Mouse (Mus musculus) hindbrain, postnatal 0 days (tissue): Measurements from ENCODE around the gene Smpdl3a. TPM values are rescaled to one million over a fixed set of nuclear protein-coding genes. Genes with fewer than 3 reads are reported as not detected.
A peak's percentile ranks its signal among the peaks of the same experiment; 100 is the strongest.

Experiments used
- ATAC-seq: fragments of 200-750 bp; cut with Nextera tagmentation; 2 replicates; pipeline ENCODE4 v1.8.0; 2017; ENCODE audit warnings: mild to moderate bottlenecking, moderate TSS enrichment, moderate library complexity
- DNase-seq: peaks from one replicate; pipeline ENCODE4 v3.0.0-alpha.2; 2015; ENCODE audit warnings: low spot score
- H3K27ac ChIP-seq: fragments of 300-500 bp; sonication (generic); 2 replicates; pipeline ENCODE4 v1.5.1; 2014; ENCODE audit warnings: mild to moderate bottlenecking
- H3K27me3 ChIP-seq: fragments of 300-500 bp; sonication (generic); 2 replicates; pipeline ENCODE4 v1.6.1; 2014; ENCODE audit warnings: low read length, mixed read lengths; ENCODE audit not compliant: insufficient read depth
- H3K36me3 ChIP-seq: fragments of 300-500 bp; sonication (generic); 2 replicates; pipeline ENCODE4 v1.6.1; 2014; ENCODE audit warnings: low read length, mixed read lengths; ENCODE audit not compliant: insufficient read depth
- H3K4me1 ChIP-seq: fragments of 300-500 bp; sonication (generic); 2 replicates; pipeline ENCODE4 v1.6.1; 2014; ENCODE audit warnings: antibody characterized with exemption, low read length, mixed read lengths; ENCODE audit not compliant: insufficient read depth
- H3K4me2 ChIP-seq: fragments of 300-500 bp; sonication (generic); 2 replicates; pipeline ENCODE4 v1.6.1; 2014; ENCODE audit warnings: low read depth, mild to moderate bottlenecking, low read length, moderate library complexity, mixed read lengths
- H3K4me3 ChIP-seq: fragments of 300-500 bp; sonication (generic); 2 replicates; pipeline ENCODE4 v1.5.1; 2014; ENCODE audit warnings: low read length
- H3K9ac ChIP-seq: fragments of 300-500 bp; sonication (generic); replicated peaks from 2 replicates; pipeline ENCODE4 v1.6.1; 2014; ENCODE audit warnings: mild to moderate bottlenecking, low read length, moderate library complexity, mixed read lengths
- H3K9me3 ChIP-seq: fragments of 300-500 bp; sonication (generic); 2 replicates; pipeline ENCODE4 v1.6.1; 2016; ENCODE audit warnings: low read length, mixed read lengths
- CTCF ChIP-seq: IDR thresholded peaks from 2 replicates; pipeline ENCODE4 v1.5.1; 2016; ENCODE audit warnings: antibody characterized with exemption, control low read depth, low read depth
- WGBS: fragments of 180-500 bp; shearing (Covaris S2); extraction: QIAGEN DNeasy Blood & Tissue Kit; methylation state at CpG from one replicate; pipeline ENCODE4 v1.1.7; 2014; 5-methylcytosine and 5-hydroxymethylcytosine counted together
- polyA plus RNA-seq: library from polyadenylated mRNA; unstranded; fragments of >200 nt; fragmentation: Nextera tagmentation; extraction: Ambion mirVana; gene quantifications from 2 replicates; pipeline ENCODE4 v1.2.1, GENCODE M21; 2015
- total RNA-seq: library from RNA; depleted of rRNA; stranded (reverse); fragments of >200 nt; gene quantifications from 2 replicates; pipeline ENCODE4 v1.2.3, GENCODE M21; 2014

Gene Smpdl3a
- total and polyA plus RNA-seq, 2 experiments from 2014 or later, result 40.0 to 45.2 TPM

DNA sequence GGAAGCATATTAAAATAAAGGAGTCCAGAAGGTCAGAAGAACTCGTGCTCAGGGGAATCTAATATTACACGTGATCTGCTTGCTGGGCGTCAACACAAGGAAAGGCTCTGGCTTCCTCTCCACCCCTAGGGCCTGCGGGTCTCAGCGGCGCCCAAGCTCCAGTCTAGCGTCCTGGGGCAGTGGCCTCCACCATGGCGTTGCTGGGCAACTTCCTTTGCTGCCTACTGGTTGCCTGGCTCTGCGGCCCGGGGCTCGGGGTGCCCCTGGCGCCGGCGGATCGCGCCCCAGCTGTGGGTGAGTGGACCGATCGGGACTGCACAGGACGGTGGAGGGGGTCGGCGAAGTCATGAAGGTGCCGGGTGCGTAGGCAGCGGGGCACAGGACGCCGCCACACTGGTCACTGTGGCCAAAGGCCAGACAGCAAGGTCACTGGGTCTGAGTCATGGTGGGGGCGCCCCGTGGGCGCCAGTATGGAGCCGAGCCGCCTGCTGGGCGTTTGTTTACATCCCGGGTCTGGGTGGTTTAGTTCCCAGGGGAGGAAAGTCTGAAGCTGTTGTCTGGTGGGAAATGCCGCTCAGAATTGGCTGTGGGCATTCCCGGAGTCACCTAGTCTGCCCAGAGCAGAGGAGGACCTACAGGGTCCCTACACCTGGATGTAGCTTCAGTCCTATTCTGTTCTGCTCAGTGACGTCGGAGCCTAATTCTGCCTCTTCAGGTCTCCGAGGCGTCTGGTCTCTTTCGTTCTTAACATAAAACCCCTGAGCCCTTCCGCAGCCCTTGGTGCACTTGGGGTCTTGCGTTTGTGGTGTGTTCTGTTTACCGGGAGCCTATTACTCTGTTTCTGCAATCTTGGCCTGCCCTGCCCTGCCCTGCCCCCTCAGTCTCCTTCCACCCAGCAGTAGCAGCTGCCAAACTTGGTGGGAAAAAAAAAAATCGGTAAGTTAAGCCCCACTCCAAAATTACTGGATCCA is 641 bp downstream of the Smpdl3a start:
- 1% methylated on average over 43 of the region's 44 CpGs for WGBS
- H3K9me3 ChIP-seq, result no peaks in the 10 kb centered on the region; the same call in 1 of the 2 replicates
- DNase-seq (peak; percentile 54), ATAC-seq (peak; percentile 84)
- no peaks in the 10 kb centered on the region for H3K27me3 ChIP-seq
- peak overlapping the region; percentile 75 for H3K9ac ChIP-seq
- peak overlapping the region; percentile 95 for H3K4me2 ChIP-seq
- H3K27ac ChIP-seq, result peak overlapping the region; percentile 79
- H3K4me1 ChIP-seq, result peaks cover 10% of the 10 kb centered on the region; the same call in 1 of the 2 replicates
- H3K4me3 ChIP-seq, result peak overlapping the region; percentile 59
- TF ChIP-seq CTCF, result 0 out of 2 replicates have a peak, but pooled peaks have one; percentile 4
- no peaks in the 10 kb centered on the region for H3K36me3 ChIP-seq

DNA sequence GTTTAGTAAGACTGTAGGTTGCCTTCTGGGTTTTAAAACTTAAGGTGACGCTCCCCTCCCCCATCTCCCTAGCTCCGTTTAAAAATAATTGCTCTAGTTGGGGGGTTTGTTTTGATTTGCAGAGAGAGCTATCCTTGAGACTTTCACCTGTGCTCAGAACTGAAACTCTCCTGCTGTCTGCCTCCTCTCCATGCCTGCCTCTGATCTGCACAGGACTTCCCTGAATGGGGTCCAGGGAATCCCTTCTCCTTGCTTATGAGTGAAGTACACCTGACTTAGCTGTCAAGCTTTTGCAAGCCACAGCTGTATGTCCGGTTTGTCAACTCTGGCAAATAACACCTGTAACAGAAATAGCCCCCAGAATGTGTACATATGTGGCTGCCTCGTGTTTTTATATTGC is 1.4 kb downstream of the Smpdl3a start:
- Histone ChIP-seq H3K9ac (0 out of 2 replicates have a peak overlapping the region, but pooled peaks have one; percentile 75), H3K27me3 (no peaks in the 10 kb centered on the region), H3K4me3 (peak overlapping the region; percentile 59), H3K36me3 (no peaks in the 10 kb centered on the region), H3K9me3 (no peaks in the 10 kb centered on the region; the same call in 1 of the 2 replicates), H3K4me2 (peak overlapping the region; percentile 95), H3K27ac (peak overlapping the region; percentile 79; the same call in 1 of the 2 replicates), H3K4me1 (peaks cover 10% of the 10 kb centered on the region; the same call in 1 of the 2 replicates)
- no peak for ATAC-seq
- no peak for TF ChIP-seq CTCF
- DNase-seq, result no peak
- 44% methylated on average over 4 of the region's 4 CpGs for WGBS

DNA sequence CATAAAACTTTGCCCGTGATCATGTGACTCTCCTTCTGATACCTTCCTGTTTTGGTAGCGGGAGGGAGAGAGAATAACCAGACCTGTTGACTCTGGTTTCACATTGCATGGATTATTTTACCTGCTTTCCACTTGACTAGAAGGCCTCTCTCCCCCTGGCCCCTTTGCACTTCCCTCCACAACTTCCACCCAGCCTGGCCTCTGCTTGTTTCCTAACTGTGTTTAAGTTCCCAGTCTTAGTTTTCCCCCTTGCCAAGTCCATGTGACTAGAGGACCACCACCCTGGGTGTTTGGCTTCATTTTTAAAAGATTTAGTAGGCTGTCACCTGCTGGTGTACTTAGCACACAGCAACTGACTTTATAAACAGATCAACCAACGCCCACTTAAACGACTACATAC is 1.9 kb downstream of the Smpdl3a start:
- 49% methylated on average over 4 of the region's 4 CpGs for WGBS
- peak overlapping the region; percentile 95; the same call in 1 of the 2 replicates for H3K4me2 ChIP-seq
- ATAC-seq, result peak; percentile 54; the same call in 1 of the 2 replicates

DNA sequence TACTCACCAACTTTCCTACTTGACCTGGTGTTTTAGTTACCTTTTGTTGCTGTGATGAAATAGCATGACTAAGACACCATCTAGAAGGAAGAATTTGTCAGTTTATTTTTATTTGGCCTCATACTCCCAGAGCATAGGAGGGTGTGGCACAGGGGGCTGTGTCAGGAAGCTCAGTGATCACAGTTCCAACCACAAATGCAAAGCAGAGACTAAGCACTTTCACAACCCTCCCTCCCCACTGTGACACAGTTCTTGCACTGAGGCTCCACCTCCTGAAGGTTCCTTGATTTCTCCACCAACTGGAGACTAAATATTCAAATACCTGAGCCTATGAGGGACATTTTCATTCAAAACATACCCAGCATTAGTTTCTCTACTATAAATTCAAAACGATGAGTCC is 5.4 kb downstream of the Smpdl3a start:
- H3K9me3 ChIP-seq, result no peaks in the 10 kb centered on the region
- DNase-seq (no peak), ATAC-seq (no peak)
- H3K4me1 ChIP-seq, result peaks cover 5% of the 10 kb centered on the region; the same call in 1 of the 2 replicates
- H3K27ac ChIP-seq, result no peak overlapping the region
- H3K27me3 ChIP-seq, result no peaks in the 10 kb centered on the region
- TF ChIP-seq CTCF, result no peak
- H3K36me3 ChIP-seq, result no peaks in the 10 kb centered on the region
- H3K4me2 ChIP-seq, result no peak overlapping the region
- no peak overlapping the region for H3K9ac ChIP-seq
- H3K4me3 ChIP-seq, result no peak overlapping the region
- WGBS, result 96% methylated on average over 1 of the region's 1 CpGs

More for the DNA sequence above, 1.9 kb downstream of the Smpdl3a start:
- Histone ChIP-seq H3K36me3 (no peaks in the 10 kb centered on the region), H3K9me3 (no peaks in the 10 kb centered on the region; the same call in 1 of the 2 replicates), H3K4me3 (no peak overlapping the region), H3K9ac (no peak overlapping the region), H3K27me3 (no peaks in the 10 kb centered on the region), H3K27ac (no peak overlapping the region), H3K4me1 (peaks cover 10% of the 10 kb centered on the region; the same call in 1 of the 2 replicates)
- DNase-seq, result peak; percentile 78
- TF ChIP-seq CTCF, result peak; percentile 66

DNA sequence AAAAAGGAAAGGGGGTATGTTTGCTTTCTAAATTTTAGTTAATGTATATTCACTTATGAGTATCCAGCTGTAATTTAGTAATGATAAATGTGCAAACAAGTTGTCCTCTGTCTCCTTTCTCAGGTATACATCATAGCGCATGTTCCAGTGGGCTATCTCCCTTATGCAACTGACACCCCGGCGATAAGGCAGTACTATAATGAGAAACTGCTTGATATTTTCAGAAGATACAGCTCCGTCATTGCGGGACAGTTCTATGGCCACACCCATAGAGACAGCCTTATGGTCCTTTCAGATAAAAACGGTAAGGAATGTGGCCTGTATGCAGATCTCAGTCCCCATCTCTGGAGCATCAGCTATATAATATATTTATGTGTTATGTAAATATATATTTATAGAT is 13.6 kb downstream of the Smpdl3a start:
- WGBS, result 94% methylated on average over 6 of the region's 6 CpGs
- no peaks in the 10 kb centered on the region for H3K4me1 ChIP-seq
- no peak overlapping the region for H3K9ac ChIP-seq
- H3K4me2 ChIP-seq, result no peak overlapping the region
- H3K36me3 ChIP-seq, result 0 out of 2 replicates have a peak, but pooled peaks cover 8% of the 10 kb centered on the region
- H3K9me3 ChIP-seq, result no peaks in the 10 kb centered on the region
- no peak for ATAC-seq
- no peak for TF ChIP-seq CTCF
- no peak overlapping the region for H3K4me3 ChIP-seq
- no peak for DNase-seq
- H3K27me3 ChIP-seq, result no peaks in the 10 kb centered on the region
- H3K27ac ChIP-seq, result no peak overlapping the region

DNA sequence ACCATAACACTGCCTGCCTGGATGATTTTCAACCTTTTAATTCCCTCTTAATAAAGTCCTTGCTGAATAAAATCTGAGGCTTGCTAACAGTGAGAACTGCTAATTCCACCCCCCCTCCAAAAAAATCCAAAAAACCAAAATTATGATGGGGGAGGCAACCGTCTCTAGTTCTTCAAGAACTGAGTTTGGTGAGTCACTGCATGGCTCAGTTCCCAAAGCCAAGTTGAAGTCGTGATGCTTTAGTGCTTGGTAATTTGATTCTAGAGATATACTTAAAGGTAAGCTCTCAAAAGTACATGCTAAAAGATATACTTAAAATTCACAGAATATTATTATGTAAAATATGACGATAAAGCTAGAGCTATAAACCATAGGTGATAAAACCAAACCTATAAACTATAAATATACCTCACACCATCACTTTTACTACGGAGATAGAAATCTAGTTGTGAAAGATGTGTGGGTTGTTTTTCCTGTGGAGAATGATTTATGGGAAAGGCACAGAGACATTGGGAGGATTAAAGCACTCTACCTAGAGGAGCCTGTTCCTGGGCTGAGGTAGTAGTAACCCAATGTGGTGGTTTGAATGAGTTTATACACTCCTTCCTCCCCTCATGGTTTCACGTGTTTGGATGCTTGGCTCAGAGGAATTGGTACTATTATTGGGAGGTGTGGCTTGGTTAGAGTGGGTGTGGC is 18.2 kb downstream of the Smpdl3a start:
- no peaks in the 10 kb centered on the region for H3K9me3 ChIP-seq
- DNase-seq (no peak), ATAC-seq (no peak)
- H3K4me1 ChIP-seq, result no peaks in the 10 kb centered on the region
- H3K9ac ChIP-seq, result no peak overlapping the region
- H3K27me3 ChIP-seq, result no peaks in the 10 kb centered on the region
- no peak overlapping the region for H3K27ac ChIP-seq
- TF ChIP-seq CTCF, result no peak
- no peak overlapping the region for H3K4me3 ChIP-seq
- 90% methylated on average over 5 of the region's 5 CpGs for WGBS
- H3K36me3 ChIP-seq, result no peaks in the 10 kb centered on the region
- no peak overlapping the region for H3K4me2 ChIP-seq
